Mouse (Mus musculus) kidney, adult 2 months (tissue): ENCODE measurements around the gene Tfr2. TPM values are rescaled to one million over a fixed set of nuclear protein-coding genes. Genes with fewer than 3 reads are reported as not detected.

Experiments
- DNase-seq: peaks from one replicate; pipeline ENCODE4 v3.0.0; 2021
- H3K27ac ChIP-seq: fragments of 200-500 bp; 2 replicates; pipeline ENCODE4 v1.5.1; 2012; ENCODE audit warnings: low read depth, low read length, control low read depth, inconsistent platforms; ENCODE audit not compliant: insufficient read depth
- H3K27me3 ChIP-seq: fragments of 200-500 bp; replicated peaks from 2 replicates; pipeline ENCODE4 v1.6.1; 2012; ENCODE audit warnings: mild to moderate bottlenecking, moderate library complexity, low read length, inconsistent platforms; ENCODE audit not compliant: control insufficient read depth, insufficient read depth
- H3K36me3 ChIP-seq: fragments of 200-500 bp; 2 replicates; pipeline ENCODE4 v1.6.1; 2012; ENCODE audit warnings: mild to moderate bottlenecking, moderate library complexity, low read length, inconsistent platforms; ENCODE audit not compliant: control insufficient read depth, insufficient read depth
- H3K4me1 ChIP-seq: fragments of 200-500 bp; 2 replicates; pipeline ENCODE4 v1.6.1; 2011; ENCODE audit warnings: low read length; ENCODE audit not compliant: control insufficient read depth, insufficient read depth
- H3K4me3 ChIP-seq: fragments of 200-500 bp; 2 replicates; pipeline ENCODE4 v1.5.1; 2011; ENCODE audit warnings: mild to moderate bottlenecking, low read depth, low read length, control low read depth; ENCODE audit not compliant: insufficient read depth
- CTCF ChIP-seq: fragments of 200-500 bp; conservative IDR thresholded peaks from 2 replicates; pipeline ENCODE4 v1.5.1; 2011; ENCODE audit warnings: low read depth, mild to moderate bottlenecking, control low read depth, low read length, moderate library complexity, mixed read lengths; ENCODE audit not compliant: insufficient read depth, insufficient read length
- POLR2A ChIP-seq: fragments of 200-500 bp; IDR thresholded peaks from one replicate; pipeline ENCODE4 v1.6.1; 2011; ENCODE audit warnings: low read depth, low read length, control low read depth
- WGBS: fragments of 180-500 bp; shearing (Covaris S2); methylation state at CpG from one replicate; pipeline ENCODE4 v1.1.7; 2018; 5-methylcytosine and 5-hydroxymethylcytosine counted together
- polyA plus RNA-seq: library from polyadenylated mRNA; depleted of rRNA; stranded (reverse); fragments of >200 nt; gene quantifications from 2 replicates; pipeline ENCODE4 v1.2.3, GENCODE M21; 2012; rRNA removed

The Tfr2 gene
- polyA plus RNA-seq = 1.2 and 1.7 TPM in 2 replicates

GRCm38 (mm10) chr5:137569665-137570064 lies at the start of gene Tfr2:
Gene Tfr2 (plus strand): TSS chr5:137569840.
- peak; percentile 77 for DNase-seq
- H3K27me3 ChIP-seq = no peaks in the 10 kb centered on the region
- WGBS = 25% methylated on average over 9 of the region's 9 CpGs
- TF ChIP-seq POLR2A = no peak
- no peak for TF ChIP-seq CTCF
- H3K36me3 ChIP-seq = no peaks in the 10 kb centered on the region
- H3K4me3 ChIP-seq = no peak within 1 kb of the TSS
- H3K27ac ChIP-seq = no peak within 1 kb of the TSS
- no peaks in the 10 kb centered on the region for H3K4me1 ChIP-seq

- Histone ChIP-seq H3K27me3 (no peaks in the 10 kb centered on the region), H3K4me3 (no peak overlapping the region), H3K4me1 (no peaks in the 10 kb centered on the region), H3K27ac (no peak overlapping the region), H3K36me3 (peaks cover 8% of the 10 kb centered on the region)
- 76% methylated on average over 9 of the region's 9 CpGs for WGBS
- no peak for DNase-seq
- no peak for TF ChIP-seq POLR2A
- TF ChIP-seq CTCF = no peak
Measured at GRCm38 (mm10) chr5:137521861-137522260, 47.8 kb upstream of the Tfr2 start.

- Histone ChIP-seq H3K36me3 (peaks cover 8% of the 10 kb centered on the region), H3K27me3 (no peaks in the 10 kb centered on the region), H3K4me1 (no peaks in the 10 kb centered on the region), H3K27ac (no peak overlapping the region), H3K4me3 (no peak overlapping the region)
- DNase-seq = no peak
- WGBS = 60% methylated on average over 11 of the region's 11 CpGs
- TF ChIP-seq CTCF (no peak), POLR2A (no peak)
Measured at GRCm38 (mm10) chr5:137522711-137523110, 46.9 kb upstream of the Tfr2 start.

GRCm38 (mm10) chr5:137523396-137524250 lies 46.0 kb upstream of the Tfr2 start:
- 82% methylated on average over 25 of the region's 25 CpGs for WGBS
- no peak for DNase-seq
- no peaks in the 10 kb centered on the region for H3K27me3 ChIP-seq
- H3K4me1 ChIP-seq = no peaks in the 10 kb centered on the region
- H3K36me3 ChIP-seq = peaks cover 8% of the 10 kb centered on the region
- no peak overlapping the region for H3K27ac ChIP-seq
- H3K4me3 ChIP-seq = no peak overlapping the region
- no peak for TF ChIP-seq CTCF
- TF ChIP-seq POLR2A = no peak

- no peak overlapping the region for H3K4me3 ChIP-seq
- H3K27ac ChIP-seq = no peak overlapping the region
- no peaks in the 10 kb centered on the region for H3K4me1 ChIP-seq
- peaks cover 11% of the 10 kb centered on the region for H3K36me3 ChIP-seq
- DNase-seq = no peak
- no peaks in the 10 kb centered on the region for H3K27me3 ChIP-seq
- 86% methylated on average over 8 of the region's 8 CpGs for WGBS
- no peak for TF ChIP-seq POLR2A
- no peak for TF ChIP-seq CTCF
Measured at GRCm38 (mm10) chr5:137524251-137524515, 45.5 kb upstream of the Tfr2 start.

- WGBS = 83% methylated on average over 13 of the region's 13 CpGs
- Histone ChIP-seq H3K27me3 (no peaks in the 10 kb centered on the region), H3K36me3 (peaks cover 11% of the 10 kb centered on the region), H3K4me1 (no peaks in the 10 kb centered on the region), H3K27ac (no peak overlapping the region), H3K4me3 (no peak overlapping the region)
- TF ChIP-seq POLR2A = no peak
- TF ChIP-seq CTCF = no peak
- no peak for DNase-seq
Measured at GRCm38 (mm10) chr5:137524671-137525070, 45.0 kb upstream of the Tfr2 start.

GRCm38 (mm10) chr5:137525511-137525910 lies 44.1 kb upstream of the Tfr2 start:
- WGBS = 74% methylated on average over 16 of the region's 16 CpGs
- H3K36me3 ChIP-seq = peaks cover 11% of the 10 kb centered on the region
- no peaks in the 10 kb centered on the region for H3K27me3 ChIP-seq
- no peak for TF ChIP-seq CTCF
- no peak for TF ChIP-seq POLR2A
- no peak overlapping the region for H3K27ac ChIP-seq
- H3K4me1 ChIP-seq = peaks cover 4% of the 10 kb centered on the region; the same call in 1 of the 2 replicates
- H3K4me3 ChIP-seq = no peak overlapping the region
- DNase-seq = no peak
